Mouse (Mus musculus): ENCODE measurements around the gene Amn. TPM values are rescaled to one million over a fixed set of nuclear protein-coding genes. Genes with fewer than 3 reads are reported as not detected.

Amn gene
- polyA plus RNA-seq, 1 experiment from 2014 or later: 0.50 TPM

DNA sequence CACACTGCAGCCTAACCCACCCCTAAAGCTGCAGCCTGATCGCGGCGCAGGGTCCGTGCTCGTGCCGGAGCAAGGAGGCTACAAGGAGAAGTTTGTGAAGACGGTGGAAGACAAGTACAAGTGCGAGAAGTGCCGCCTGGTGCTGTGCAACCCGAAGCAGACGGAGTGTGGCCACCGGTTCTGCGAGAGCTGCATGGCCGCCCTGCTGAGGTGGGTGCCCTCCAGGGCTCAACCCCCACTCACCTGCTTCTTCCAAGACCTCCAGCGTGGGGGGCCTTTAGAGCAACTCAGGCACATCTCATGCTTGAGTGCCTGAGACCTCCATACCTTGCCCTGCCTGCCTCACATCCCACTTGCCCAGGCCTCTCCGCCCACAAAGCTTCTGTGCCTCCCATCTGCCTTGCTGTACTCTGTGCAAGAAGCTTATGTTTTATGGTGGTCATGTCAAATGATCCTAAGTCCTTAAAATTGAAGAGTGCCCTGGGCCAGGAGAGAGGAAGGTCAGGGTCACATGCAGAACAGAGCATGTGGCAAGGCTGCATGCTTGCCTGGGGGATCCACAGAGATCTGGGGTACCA lies 33.2 kb upstream of the Amn start:
- H3K4me3 ChIP-seq (ENCODE audit: low read depth, low read length): no peak overlapping the region
- H3K36me3 ChIP-seq (ENCODE audit: control insufficient read depth, insufficient read depth, low read length): peaks cover 33% of the 10 kb centered on the region
- no peaks in the 10 kb centered on the region for H3K9me3 ChIP-seq (ENCODE audit: control insufficient read depth, low read length)
- H3K27me3 ChIP-seq (replicated peaks; ENCODE audit: control insufficient read depth, insufficient read depth, low read length): no peaks in the 10 kb centered on the region
- 93% methylated on average over 16 of the region's 16 CpGs for WGBS
- no peak for ATAC-seq (ENCODE audit: low read depth)
- DNase-seq (ENCODE audit: low spot score): no peak
- H3K4me1 ChIP-seq (ENCODE audit: control insufficient read depth, insufficient read depth, low read length): no peaks in the 10 kb centered on the region
- no peak overlapping the region for H3K9ac ChIP-seq (ENCODE audit: low read depth, low read length)
- no peak overlapping the region for H3K4me2 ChIP-seq (ENCODE audit: low read depth, low read length)
- H3K27ac ChIP-seq (replicated peaks; ENCODE audit: low read depth, low read length): peak overlapping the region; percentile 64

DNA sequence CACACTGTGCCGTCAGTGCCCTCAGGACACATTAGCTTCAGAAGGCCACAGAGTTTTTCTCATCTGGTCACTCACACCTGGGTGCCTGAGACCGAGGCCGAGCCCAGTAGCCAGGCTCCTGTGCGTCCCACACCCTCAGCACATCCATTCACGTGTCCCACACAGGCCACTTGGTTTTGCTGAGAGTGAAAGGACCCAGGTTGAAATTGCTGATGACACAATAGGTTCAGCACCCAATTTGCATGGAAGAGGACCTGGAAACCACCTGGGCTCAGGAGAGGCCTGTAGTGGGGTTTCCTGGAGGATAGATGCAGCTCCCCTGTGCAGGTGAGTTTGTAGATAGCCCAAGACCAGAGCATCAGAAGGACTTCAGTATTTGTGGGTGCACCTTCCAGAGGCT lies 32.5 kb upstream of the Amn start:
- H3K4me2 ChIP-seq (ENCODE audit: low read depth, low read length): no peak overlapping the region
- H3K27ac ChIP-seq (replicated peaks; ENCODE audit: low read depth, low read length): peak overlapping the region; percentile 64
- H3K4me3 ChIP-seq (ENCODE audit: low read depth, low read length): no peak overlapping the region
- H3K36me3 ChIP-seq (ENCODE audit: control insufficient read depth, insufficient read depth, low read length): peaks cover 37% of the 10 kb centered on the region
- no peaks in the 10 kb centered on the region for H3K27me3 ChIP-seq (replicated peaks; ENCODE audit: control insufficient read depth, insufficient read depth, low read length)
- ATAC-seq (ENCODE audit: low read depth) (0 out of 2 replicates have a peak, but pooled peaks have one; percentile 7), DNase-seq (ENCODE audit: low spot score) (no peak)
- H3K4me1 ChIP-seq (ENCODE audit: control insufficient read depth, insufficient read depth, low read length): no peaks in the 10 kb centered on the region
- WGBS: 79% methylated on average over 5 of the region's 5 CpGs
- no peaks in the 10 kb centered on the region for H3K9me3 ChIP-seq (ENCODE audit: control insufficient read depth, low read length)
- no peak overlapping the region for H3K9ac ChIP-seq (ENCODE audit: low read depth, low read length)

DNA sequence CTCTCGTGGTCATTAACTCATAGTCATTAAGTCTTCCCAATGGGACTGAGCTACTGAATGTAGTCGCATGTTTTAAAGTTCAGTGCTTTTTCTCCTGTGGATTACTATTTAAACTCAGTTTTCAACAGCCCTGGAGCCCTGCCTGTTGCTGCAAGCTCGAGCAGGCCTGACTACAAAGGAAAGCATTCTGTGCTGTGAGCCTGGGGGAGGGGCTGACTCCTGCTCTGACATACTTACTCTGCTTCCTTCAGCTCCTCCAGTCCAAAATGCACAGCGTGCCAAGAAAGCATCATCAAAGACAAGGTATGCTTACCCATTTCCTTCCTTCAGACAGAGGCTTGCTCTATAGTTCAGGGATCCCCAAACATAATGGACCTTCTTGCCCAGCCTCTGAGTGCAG lies 32.1 kb upstream of the Amn start:
- peak overlapping the region; percentile 64; the same call in 1 of the 2 replicates for H3K27ac ChIP-seq (replicated peaks; ENCODE audit: low read depth, low read length)
- H3K36me3 ChIP-seq (ENCODE audit: control insufficient read depth, insufficient read depth, low read length): peaks cover 42% of the 10 kb centered on the region
- peak; percentile 91 for DNase-seq (ENCODE audit: low spot score)
- H3K9ac ChIP-seq (ENCODE audit: low read depth, low read length): no peak overlapping the region
- no peak overlapping the region for H3K4me3 ChIP-seq (ENCODE audit: low read depth, low read length)
- peak; percentile 87 for ATAC-seq (ENCODE audit: low read depth)
- no peaks in the 10 kb centered on the region for H3K4me1 ChIP-seq (ENCODE audit: control insufficient read depth, insufficient read depth, low read length)
- H3K9me3 ChIP-seq (ENCODE audit: control insufficient read depth, low read length): no peaks in the 10 kb centered on the region
- no peaks in the 10 kb centered on the region for H3K27me3 ChIP-seq (replicated peaks; ENCODE audit: control insufficient read depth, insufficient read depth, low read length)
- no peak overlapping the region for H3K4me2 ChIP-seq (ENCODE audit: low read depth, low read length)
- WGBS: 41% methylated on average over 4 of the region's 4 CpGs

DNA sequence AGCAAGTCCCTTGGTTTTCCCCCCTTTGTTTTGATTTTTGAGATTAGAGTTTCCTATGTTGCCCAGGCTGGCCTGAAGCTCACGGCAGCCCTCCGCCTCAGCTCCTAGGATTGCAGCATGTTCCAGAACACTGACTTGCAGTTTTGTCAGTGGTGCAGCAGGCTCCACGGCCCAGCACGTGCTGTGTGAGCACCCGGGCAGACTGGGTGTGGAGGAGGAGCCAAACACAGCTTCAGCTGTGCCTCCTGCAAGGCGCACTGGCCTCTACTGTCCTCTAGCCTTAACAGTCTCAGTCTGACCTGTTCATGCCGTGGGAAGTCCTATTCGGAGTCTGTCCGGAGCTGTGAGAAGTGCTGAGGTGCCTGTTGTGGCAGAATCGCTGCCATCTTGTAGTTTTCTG lies 31.0 kb upstream of the Amn start:
- 79% methylated on average over 10 of the region's 10 CpGs for WGBS
- H3K36me3 ChIP-seq (ENCODE audit: control insufficient read depth, insufficient read depth, low read length): peaks cover 53% of the 10 kb centered on the region
- no peak for DNase-seq (ENCODE audit: low spot score)
- no peak overlapping the region for H3K4me2 ChIP-seq (ENCODE audit: low read depth, low read length)
- H3K9me3 ChIP-seq (ENCODE audit: control insufficient read depth, low read length): no peaks in the 10 kb centered on the region
- no peaks in the 10 kb centered on the region for H3K4me1 ChIP-seq (ENCODE audit: control insufficient read depth, insufficient read depth, low read length)
- no peak overlapping the region for H3K9ac ChIP-seq (ENCODE audit: low read depth, low read length)
- H3K27me3 ChIP-seq (replicated peaks; ENCODE audit: control insufficient read depth, insufficient read depth, low read length): no peaks in the 10 kb centered on the region
- ATAC-seq (ENCODE audit: low read depth): no peak
- no peak overlapping the region for H3K27ac ChIP-seq (replicated peaks; ENCODE audit: low read depth, low read length)
- no peak overlapping the region for H3K4me3 ChIP-seq (ENCODE audit: low read depth, low read length)

DNA sequence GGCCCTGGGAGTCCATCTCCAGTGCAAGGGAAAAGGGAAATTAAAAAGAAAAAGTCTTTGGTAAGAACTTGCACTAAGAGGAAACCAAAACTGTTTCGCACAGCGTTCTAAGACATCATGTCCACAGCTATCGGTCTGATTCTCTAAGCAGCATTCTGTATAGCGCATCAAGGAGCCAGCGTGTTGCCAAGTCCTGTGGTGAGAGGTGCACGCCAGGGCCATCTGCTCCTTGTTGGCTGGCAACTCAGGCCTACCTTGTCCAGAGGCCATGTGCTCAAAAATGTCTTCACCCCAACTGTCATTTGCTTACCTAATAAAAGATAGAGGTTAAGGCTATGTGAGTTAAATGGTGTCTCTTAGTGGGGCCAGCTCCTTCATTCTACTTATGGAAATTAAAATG lies 29.0 kb upstream of the Amn start:
- peaks cover 60% of the 10 kb centered on the region for H3K36me3 ChIP-seq (ENCODE audit: control insufficient read depth, insufficient read depth, low read length)

DNA sequence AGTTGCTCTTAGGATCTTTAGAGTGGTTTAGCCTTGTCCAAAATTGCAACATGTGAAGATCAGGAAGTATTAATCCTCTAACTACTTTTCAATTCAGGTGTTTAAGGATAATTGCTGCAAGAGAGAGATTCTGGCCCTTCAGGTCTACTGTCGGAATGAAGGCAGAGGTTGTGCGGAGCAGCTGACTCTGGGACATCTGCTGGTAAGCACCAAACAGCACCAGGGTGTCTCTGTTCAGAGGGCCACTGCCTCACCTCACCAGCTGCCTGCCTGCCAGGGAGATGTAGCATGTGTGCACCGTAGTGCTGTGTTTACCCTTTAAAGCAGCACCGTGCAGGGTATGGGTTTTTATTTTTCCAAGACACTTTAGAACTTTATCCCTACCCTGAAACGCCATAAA lies 28.5 kb upstream of the Amn start:
- H3K9ac ChIP-seq (ENCODE audit: low read depth, low read length): no peak overlapping the region
- H3K4me2 ChIP-seq (ENCODE audit: low read depth, low read length): no peak overlapping the region
- peaks cover 60% of the 10 kb centered on the region for H3K36me3 ChIP-seq (ENCODE audit: control insufficient read depth, insufficient read depth, low read length)
- no peaks in the 10 kb centered on the region for H3K27me3 ChIP-seq (replicated peaks; ENCODE audit: control insufficient read depth, insufficient read depth, low read length)
- DNase-seq (ENCODE audit: low spot score): no peak
- no peak overlapping the region for H3K27ac ChIP-seq (replicated peaks; ENCODE audit: low read depth, low read length)
- WGBS: 92% methylated on average over 5 of the region's 5 CpGs
- no peak for ATAC-seq (ENCODE audit: low read depth)
- no peak overlapping the region for H3K4me3 ChIP-seq (ENCODE audit: low read depth, low read length)
- no peaks in the 10 kb centered on the region for H3K9me3 ChIP-seq (ENCODE audit: control insufficient read depth, low read length)
- no peaks in the 10 kb centered on the region for H3K4me1 ChIP-seq (ENCODE audit: control insufficient read depth, insufficient read depth, low read length)

More for the DNA sequence above, 29.0 kb upstream of the Amn start:
- no peak overlapping the region for H3K9ac ChIP-seq (ENCODE audit: low read depth, low read length)
- H3K27me3 ChIP-seq (replicated peaks; ENCODE audit: control insufficient read depth, insufficient read depth, low read length): no peaks in the 10 kb centered on the region
- H3K9me3 ChIP-seq (ENCODE audit: control insufficient read depth, low read length): no peaks in the 10 kb centered on the region
- H3K4me2 ChIP-seq (ENCODE audit: low read depth, low read length): no peak overlapping the region
- H3K4me1 ChIP-seq (ENCODE audit: control insufficient read depth, insufficient read depth, low read length): no peaks in the 10 kb centered on the region
- H3K27ac ChIP-seq (replicated peaks; ENCODE audit: low read depth, low read length): no peak overlapping the region
- DNase-seq (ENCODE audit: low spot score) (no peak), ATAC-seq (ENCODE audit: low read depth) (no peak)
- 96% methylated on average over 6 of the region's 6 CpGs for WGBS
- no peak overlapping the region for H3K4me3 ChIP-seq (ENCODE audit: low read depth, low read length)

DNA sequence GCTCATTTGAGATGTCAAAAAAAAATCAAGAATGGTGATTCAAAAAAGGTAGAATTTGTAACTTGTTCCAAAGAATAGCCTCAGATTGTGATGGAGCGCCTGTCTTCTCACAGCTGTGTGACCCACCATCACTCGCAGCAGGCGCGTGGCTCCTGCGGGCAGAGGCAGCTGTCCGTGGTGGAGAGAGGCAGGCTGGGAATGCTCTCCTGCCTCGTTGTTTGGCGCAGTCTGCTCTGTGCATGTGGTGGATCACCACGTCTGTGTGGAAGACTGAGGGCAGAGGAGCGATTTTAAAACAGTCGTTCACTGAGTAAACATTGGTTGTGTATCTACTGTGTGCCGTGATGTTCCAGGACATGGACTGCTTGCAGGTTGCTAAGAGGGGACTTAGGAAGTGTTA lies 27.2 kb upstream of the Amn start:
- H3K4me1 ChIP-seq (ENCODE audit: control insufficient read depth, insufficient read depth, low read length): no peaks in the 10 kb centered on the region

DNA sequence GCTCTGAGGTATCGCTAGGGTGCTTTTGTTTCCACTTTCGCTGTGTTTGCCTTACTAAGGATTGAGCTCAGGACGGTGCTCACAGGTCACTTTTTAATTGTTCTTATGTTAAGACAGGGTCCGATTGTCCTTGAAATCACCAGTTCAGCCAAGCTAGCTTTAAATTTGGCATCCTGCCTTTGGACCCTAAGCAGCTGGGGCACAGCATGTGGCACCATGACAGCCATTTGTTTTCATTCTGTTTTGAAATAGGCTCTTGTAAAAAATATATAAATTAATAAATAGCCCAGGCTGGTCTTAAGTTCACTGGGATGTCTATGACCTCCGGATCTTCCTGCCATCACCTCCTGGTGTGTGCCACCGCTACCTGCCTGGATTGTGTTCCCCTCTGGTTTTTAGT lies 25.8 kb upstream of the Amn start:
- no peak for ATAC-seq (ENCODE audit: low read depth)
- Histone ChIP-seq H3K36me3 (ENCODE audit: control insufficient read depth, insufficient read depth, low read length) (peaks cover 58% of the 10 kb centered on the region), H3K4me3 (ENCODE audit: low read depth, low read length) (no peak overlapping the region), H3K4me2 (ENCODE audit: low read depth, low read length) (no peak overlapping the region), H3K9me3 (ENCODE audit: control insufficient read depth, low read length) (no peaks in the 10 kb centered on the region), H3K27me3 (replicated peaks; ENCODE audit: control insufficient read depth, insufficient read depth, low read length) (no peaks in the 10 kb centered on the region), H3K9ac (ENCODE audit: low read depth, low read length) (no peak overlapping the region), H3K4me1 (ENCODE audit: control insufficient read depth, insufficient read depth, low read length) (no peaks in the 10 kb centered on the region), H3K27ac (replicated peaks; ENCODE audit: low read depth, low read length) (no peak overlapping the region)
- 88% methylated on average over 6 of the region's 6 CpGs for WGBS
- no peak for DNase-seq (ENCODE audit: low spot score)

More for the DNA sequence above, 27.2 kb upstream of the Amn start:
- Histone ChIP-seq H3K9me3 (ENCODE audit: control insufficient read depth, low read length) (no peaks in the 10 kb centered on the region), H3K36me3 (ENCODE audit: control insufficient read depth, insufficient read depth, low read length) (peaks cover 57% of the 10 kb centered on the region), H3K27ac (replicated peaks; ENCODE audit: low read depth, low read length) (no peak overlapping the region), H3K9ac (ENCODE audit: low read depth, low read length) (no peak overlapping the region), H3K4me3 (ENCODE audit: low read depth, low read length) (no peak overlapping the region), H3K4me2 (ENCODE audit: low read depth, low read length) (no peak overlapping the region), H3K27me3 (replicated peaks; ENCODE audit: control insufficient read depth, insufficient read depth, low read length) (no peaks in the 10 kb centered on the region)
- DNase-seq (ENCODE audit: low spot score) (no peak), ATAC-seq (ENCODE audit: low read depth) (no peak)
- WGBS: 90% methylated on average over 12 of the region's 12 CpGs

DNA sequence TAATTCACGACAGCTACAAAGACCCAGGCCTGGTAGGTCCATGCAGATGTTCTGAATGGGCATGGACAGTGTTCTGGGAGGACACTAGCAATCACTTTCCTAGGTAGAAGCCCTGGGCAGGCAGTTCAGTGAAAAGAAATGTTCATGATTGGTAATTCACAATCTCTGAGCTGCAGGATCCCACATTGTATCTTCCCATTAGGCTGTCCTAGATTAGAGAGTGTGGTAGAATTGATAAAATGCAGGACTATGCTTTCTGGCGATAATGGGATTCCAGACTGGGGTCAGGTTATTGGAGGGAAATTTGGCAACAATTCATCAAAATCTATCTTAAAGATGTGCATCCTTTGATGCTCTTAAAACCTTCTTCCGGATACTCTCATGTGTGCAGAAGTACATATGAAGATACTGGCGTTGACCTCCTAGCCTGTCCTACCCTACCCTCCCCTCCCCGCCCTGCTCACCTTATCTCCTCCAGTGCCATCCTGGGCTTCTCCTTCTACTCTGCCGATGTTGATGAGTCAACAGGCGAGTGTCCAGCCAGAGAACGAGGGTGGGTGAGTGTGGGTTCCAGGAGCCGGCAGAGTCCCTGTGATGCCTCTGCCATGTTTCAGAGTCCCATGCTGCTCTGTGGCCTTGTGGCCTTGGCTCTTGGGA lies 24.0 kb upstream of the Amn start:
- H3K4me1 ChIP-seq (ENCODE audit: control insufficient read depth, insufficient read depth, low read length): no peaks in the 10 kb centered on the region
- no peaks in the 10 kb centered on the region for H3K9me3 ChIP-seq (ENCODE audit: control insufficient read depth, low read length)
- H3K4me2 ChIP-seq (ENCODE audit: low read depth, low read length): no peak overlapping the region
- no peak overlapping the region for H3K4me3 ChIP-seq (ENCODE audit: low read depth, low read length)
- DNase-seq (ENCODE audit: low spot score) (no peak), ATAC-seq (ENCODE audit: low read depth) (no peak)
- WGBS: 92% methylated on average over 9 of the region's 9 CpGs
- no peak overlapping the region for H3K27ac ChIP-seq (replicated peaks; ENCODE audit: low read depth, low read length)
- no peak overlapping the region for H3K9ac ChIP-seq (ENCODE audit: low read depth, low read length)
- H3K36me3 ChIP-seq (ENCODE audit: control insufficient read depth, insufficient read depth, low read length): peaks cover 63% of the 10 kb centered on the region
- no peaks in the 10 kb centered on the region for H3K27me3 ChIP-seq (replicated peaks; ENCODE audit: control insufficient read depth, insufficient read depth, low read length)

Data from embryonic facial prominence, embryonic 14.5 days (tissue).